Mouse (Mus musculus) heart, postnatal 36 days (tissue): ENCODE results near the gene Psenen. TPM values are rescaled to one million over a fixed set of nuclear protein-coding genes. Genes with fewer than 3 reads are reported as not detected.

Experiments
- DNase-seq, 2 experiments: peaks; one replicate each; pipeline ENCODE4 v3.0.0; 2021 to 2022
- intact Hi-C: fragments of 180-260 bp; cut with DNase I; formaldehyde crosslinking; loops from one replicate; pipeline ENCODE4 v1.15.1; 2025
- total RNA-seq, 2 experiments: library from RNA; stranded (reverse); gene quantifications; 2 replicates each; pipeline ENCODE4 v1.2.3; 2021

The Psenen gene
- total RNA-seq, 2 experiments from 2014 or later, result 75.8 to 81.6 TPM

GRCm38 (mm10) chr7:30558656-30559442, 4.6 kb downstream of the Psenen start:
- intact Hi-C loops, result no loop called here
- DNase-seq, result no peak

- intact Hi-C loops, result no loop called here
- DNase-seq, result no peak
These were observed 5.4 kb downstream of the Psenen start for GRCm38 (mm10) chr7:30557901-30558514.

DNA sequence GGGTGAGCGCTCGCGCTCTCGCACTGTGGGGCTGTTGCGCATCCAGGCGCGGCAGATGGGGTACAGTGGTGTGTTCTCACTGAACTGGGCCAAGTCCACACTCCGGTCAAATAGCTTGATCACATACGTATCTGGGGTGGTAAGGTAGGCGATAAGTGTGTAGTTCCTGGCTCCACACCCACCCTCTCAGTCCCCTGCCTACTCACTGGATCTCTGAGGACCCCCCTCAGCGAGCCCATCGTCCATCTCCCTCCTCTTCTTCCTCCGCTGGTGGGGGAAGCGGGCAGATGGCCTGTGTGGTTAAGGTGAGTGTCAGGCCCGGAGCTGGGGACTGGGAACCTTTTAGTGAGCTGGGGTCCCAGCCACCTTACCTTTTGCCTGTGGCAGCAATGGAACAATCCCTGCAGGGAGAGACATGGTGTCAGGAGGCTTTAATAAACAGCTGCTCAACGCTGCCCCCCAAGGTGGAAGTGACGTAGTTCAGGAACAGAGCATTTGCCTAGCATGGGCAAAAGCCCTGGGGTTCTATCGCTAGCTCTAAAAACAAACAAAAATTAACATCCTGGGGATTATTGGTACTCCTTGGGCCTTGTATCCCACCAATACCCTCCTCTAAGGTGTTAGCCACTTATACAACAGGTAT, 6.4 kb downstream of the Psenen start:
- intact Hi-C loops, result no loop called here
- no peak for DNase-seq

DNA sequence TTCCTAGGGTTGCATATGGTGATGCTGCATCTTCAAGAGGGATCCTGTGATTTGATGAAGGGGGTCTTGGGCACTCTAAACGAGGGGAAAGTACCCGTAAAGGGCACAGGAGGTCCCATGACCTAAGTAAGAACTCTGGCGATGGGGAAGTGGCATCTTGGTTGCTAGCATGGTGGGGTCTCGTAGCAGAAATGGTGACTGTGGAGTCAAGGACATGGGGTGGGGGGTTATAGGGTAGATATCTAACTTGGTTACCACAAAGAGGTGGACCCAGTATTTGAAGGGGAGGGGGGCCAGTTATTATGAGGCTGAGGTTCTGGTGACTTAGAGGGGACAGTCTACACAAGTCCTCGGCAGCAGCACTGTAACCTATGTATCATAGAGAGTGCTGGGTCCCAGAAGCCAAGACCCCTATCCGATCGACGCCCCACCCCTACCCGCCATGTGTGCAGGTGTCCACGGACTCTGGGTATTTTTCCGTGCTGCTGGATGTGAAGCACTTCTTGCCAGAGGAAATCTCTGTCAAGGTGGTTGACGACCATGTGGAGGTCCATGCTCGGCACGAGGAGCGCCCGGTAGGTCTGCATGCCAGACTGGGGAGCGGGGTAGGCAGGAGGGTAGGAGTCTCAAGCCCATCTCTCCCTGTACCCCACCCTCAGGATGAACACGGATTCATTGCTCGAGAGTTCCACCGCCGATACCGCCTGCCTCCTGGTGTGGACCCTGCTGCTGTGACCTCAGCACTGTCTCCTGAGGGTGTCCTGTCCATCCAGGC, 9.4 kb downstream of the Psenen start:
- intact Hi-C loops, result loop anchor here (5.0 kb wide), 2 partner anchors 33 to 1037 kb away; partner anchors contain the start of genes Kmt2b and Sipa1l3
- DNase-seq, result no peak

DNA sequence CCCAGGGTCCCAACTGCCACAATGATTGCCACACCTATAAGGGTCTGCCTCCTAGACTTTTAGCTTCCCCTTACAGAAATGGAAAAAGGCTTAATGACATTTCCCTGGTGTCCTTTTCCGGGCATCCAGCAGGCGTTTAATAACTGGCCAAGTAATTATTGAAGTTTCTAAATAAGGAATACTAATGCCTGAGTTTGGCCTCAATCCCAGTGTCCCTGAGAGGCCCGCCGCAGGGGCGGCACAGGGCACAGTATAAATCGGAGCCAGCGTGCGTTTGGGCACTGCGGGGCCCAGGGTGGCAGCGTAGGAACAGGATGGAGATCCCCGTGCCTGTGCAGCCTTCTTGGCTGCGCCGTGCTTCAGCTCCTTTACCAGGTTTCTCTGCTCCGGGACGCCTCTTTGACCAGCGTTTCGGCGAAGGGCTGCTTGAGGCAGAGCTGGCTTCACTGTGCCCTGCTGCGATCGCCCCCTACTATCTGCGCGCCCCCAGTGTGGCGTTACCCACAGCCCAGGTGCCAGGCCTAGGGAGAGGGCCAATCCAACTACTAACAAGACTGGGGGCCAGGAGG, 10.3 kb downstream of the Psenen start:
- DNase-seq, result peak; percentile 65 to 75
- intact Hi-C loops, result loop anchor here (5.0 kb wide), 2 partner anchors 34 to 1036 kb away; partner anchors contain the start of genes Kmt2b and Sipa1l3

GRCm38 (mm10) chr7:30552102-30553020, 11.1 kb downstream of the Psenen start, which contains the start of the genes Hspb6 and Proser3:
Hspb6 (plus strand) TSS chr7:30552178.
Proser3 (minus strand) TSS chr7:30552299.
- intact Hi-C loops, result loop anchor here (5.0 kb wide), 2 partner anchors 35 to 1035 kb away; partner anchors contain the start of genes Kmt2b and Sipa1l3
- DNase-seq, result peak; percentile 92 to 97

GRCm38 (mm10) chr7:30551445-30552101, 11.9 kb downstream of the Psenen start:
- intact Hi-C loops, result loop anchor here (2.0 to 5.0 kb wide), 4 partner anchors 15 to 1034 kb away; partner anchors contain the start of genes Kmt2b, Prodh2 and Sipa1l3
- no peak for DNase-seq

DNA sequence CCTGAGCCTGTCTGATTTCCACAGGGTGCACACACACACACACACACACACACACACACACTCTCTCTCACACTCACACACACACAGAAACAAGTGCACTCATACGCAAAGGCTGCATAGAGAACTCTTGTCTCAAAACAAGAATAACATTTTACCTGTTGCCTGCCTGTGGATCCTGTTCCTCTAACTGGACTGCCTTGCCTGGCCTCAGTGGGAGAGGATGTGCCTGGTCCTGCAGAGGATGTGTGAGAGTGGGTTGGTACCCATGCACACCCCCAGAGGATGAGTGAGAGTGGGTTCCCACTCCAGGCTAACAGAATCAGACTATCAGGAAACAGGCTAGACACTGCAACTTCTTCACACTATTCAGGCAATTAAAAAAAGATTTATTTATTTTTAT, 12.8 kb downstream of the Psenen start:
- intact Hi-C loops, result loop anchor here (2.0 to 5.0 kb wide), 4 partner anchors 14 to 1033 kb away; partner anchors contain the start of genes Kmt2b, Prodh2 and Sipa1l3
- DNase-seq, result no peak

- intact Hi-C loops, result loop anchor here (2.0 to 5.0 kb wide), 4 partner anchors 13 to 1033 kb away; partner anchors contain the start of genes Kmt2b, Prodh2 and Sipa1l3
- DNase-seq, result no peak
These were observed 13.5 kb downstream of the Psenen start for GRCm38 (mm10) chr7:30549880-30550279.

DNA sequence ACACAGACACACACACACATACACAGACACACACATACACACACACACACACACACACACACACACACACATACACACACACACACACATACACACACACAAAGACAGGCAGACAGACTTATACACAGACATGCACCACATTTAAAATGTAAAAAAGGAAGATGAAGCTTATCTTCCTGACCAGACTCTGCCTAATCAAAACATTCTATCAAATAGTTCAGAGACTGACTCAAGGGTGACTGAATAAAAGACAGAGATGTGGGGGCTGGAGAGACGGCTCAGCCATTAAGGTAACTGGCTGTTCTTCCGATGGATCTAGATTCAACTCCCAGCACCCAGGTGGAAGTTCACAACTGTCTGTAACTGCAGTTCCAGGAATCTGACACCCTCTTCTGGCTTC, 19.1 kb downstream of the Psenen start:
- intact Hi-C loops, result no loop called here
- no peak for DNase-seq

- no peak for DNase-seq
- intact Hi-C loops, result no loop called here
These were observed 22.9 kb downstream of the Psenen start for GRCm38 (mm10) chr7:30540572-30540971.

- peak; percentile 93 to 94 for DNase-seq
- intact Hi-C loops, result no loop called here
These were observed 28.5 kb downstream of the Psenen start, which contains the start of gene Arhgap33 for GRCm38 (mm10) chr7:30534633-30535577. Arhgap33 (minus strand) TSS chr7:30535060.

DNA sequence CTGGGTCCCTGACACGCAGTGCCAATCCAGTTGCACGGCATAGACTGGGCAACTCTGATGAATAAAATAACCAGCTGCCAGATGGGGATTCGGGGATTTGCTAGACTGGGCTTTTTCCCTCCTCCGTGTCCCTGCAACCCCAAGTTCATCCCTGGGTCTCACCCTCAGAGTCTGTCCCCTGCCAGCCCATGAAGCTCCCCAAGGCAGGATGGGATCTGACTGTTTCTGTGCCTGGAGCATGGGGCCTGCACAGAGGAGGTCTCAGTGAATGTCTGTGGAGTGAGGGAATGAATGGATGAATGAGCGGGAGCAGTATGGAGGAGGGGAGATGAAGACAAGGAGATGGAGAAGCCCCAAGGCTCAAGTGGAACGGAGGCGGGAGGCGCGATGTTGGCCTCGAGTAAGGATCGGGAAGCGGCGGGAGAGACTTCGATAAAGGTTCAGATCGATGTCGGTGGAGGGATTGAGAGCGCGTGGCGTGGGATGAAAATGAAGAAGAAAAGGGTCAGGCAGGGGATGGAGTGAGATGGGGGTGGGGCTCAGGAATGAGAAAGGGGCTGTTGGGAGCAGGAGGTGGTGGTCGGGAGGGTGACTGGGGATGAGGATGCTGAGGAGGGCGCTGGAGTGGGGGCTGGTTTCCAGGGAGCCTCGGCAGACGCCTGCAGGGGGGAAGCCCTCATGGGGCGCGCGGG, 29.3 kb downstream of the Psenen start:
- DNase-seq, result no peak
- intact Hi-C loops, result no loop called here

DNA sequence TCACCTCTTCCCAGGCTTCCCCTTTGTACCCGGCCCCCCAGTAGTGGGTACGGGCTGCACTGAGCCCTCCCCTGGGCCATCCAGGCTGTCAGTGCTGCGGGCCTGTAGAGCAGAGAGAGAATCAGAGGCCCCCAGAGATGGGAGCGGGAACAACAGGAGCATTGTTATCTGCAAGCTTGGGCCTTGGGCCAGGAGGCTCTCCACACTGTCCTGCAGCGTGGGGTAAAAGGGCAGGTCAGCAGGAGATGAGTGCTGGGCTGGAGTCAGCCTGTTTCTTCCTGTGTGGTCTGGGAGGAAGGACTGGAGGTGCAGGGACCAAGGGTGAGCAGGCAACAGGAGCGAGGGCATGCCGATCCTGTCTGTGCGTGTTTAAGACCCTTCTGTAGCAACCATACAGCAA, 30.5 kb downstream of the Psenen start:
- intact Hi-C loops, result no loop called here
- no peak for DNase-seq

- intact Hi-C loops, result no loop called here
- no peak for DNase-seq
These were observed 32.1 kb downstream of the Psenen start for GRCm38 (mm10) chr7:30531291-30531815.

DNA sequence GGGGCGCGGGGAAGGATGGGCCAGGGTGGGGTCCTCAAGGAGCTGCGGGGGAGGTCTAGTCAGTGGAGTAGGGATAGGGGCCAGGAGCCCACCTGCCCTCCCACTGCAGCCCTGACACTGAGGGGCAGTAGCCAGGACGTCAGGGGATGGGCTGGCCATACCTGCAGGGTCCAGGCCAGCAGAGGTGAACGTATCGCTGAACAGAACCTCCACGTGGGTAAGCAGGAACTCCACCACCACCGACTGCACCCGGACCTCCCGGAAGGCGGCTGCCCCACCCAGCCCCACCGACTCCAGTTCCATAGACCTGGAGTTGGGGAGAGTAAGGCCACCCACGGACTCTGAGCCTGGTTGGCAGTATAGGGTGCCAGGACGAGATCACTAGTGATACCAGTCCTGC, 36.4 kb downstream of the Psenen start:
- DNase-seq, result no peak
- intact Hi-C loops, result no loop called here
